Comparison of ENCODE assay signal across 8 mouse cellular contexts in the genomic region with DNA sequence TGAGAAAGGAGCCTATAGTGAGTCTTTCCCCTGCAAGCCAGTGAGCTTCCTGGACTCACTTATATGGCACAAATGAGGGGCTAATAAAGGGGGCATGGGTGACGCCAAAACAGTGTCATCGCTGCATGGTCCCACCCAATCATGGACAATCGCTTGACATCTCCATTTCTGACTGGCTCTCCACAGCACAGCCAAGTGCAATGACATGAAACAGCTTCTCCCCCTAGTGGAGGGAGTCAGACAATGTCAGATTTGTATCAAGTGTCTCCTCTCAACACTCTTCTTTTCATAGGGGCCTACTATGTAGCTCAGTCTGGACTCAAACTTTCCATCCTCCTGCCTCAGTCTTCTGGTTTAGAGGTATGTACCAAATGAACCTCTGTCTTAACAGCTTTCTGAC. TPM values are rescaled to one million over a fixed set of nuclear protein-coding genes. Genes with fewer than 3 reads are reported as not detected.
DNase-seq lines count a peak whose midpoint lies in the region; ATAC-seq lines count a peak whose summit lies in the region.

No protein-coding gene starts in this region.

- no peaks in the 10 kb centered on the region for H3K27me3 ChIP-seq in lung, embryonic 15.5 days

- WGBS in lung, embryonic 15.5 days: 42% methylated on average over 3 of the region's 3 CpGs

- H3K9ac ChIP-seq in lung, embryonic 15.5 days: no peak overlapping the region

- peaks cover 40% of the 10 kb centered on the region for H3K36me3 ChIP-seq in lung, embryonic 15.5 days

- H3K27ac ChIP-seq in lung, embryonic 15.5 days: no peak overlapping the region

- peak; percentile 68 for ATAC-seq in cerebellum, adult (ENCODE audit: insufficient number of reproducible peaks, low FRiP score, low TSS enrichment)
- ATAC-seq in lung, embryonic 15.5 days (ENCODE audit: borderline replicate concordance, extremely low read depth, low FRiP score, low TSS enrichment): peak; percentile 39

- H3K4me1 ChIP-seq in lung, embryonic 15.5 days: no peaks in the 10 kb centered on the region

- H3K4me2 ChIP-seq in lung, embryonic 15.5 days: no peak overlapping the region

- H3K4me3 ChIP-seq in lung, embryonic 15.5 days: no peak overlapping the region

- no peak for DNase-seq in cerebellum, adult 9-11 months
- DNase-seq in urinary bladder, postnatal 14 days (ENCODE audit: low spot score): peak; percentile 32
- DNase-seq in urinary bladder, adult 18-20 months (ENCODE audit: low spot score in 2 of 2): no peak
- peak; percentile 21 to 42 for DNase-seq in frontal cortex, postnatal 36 days (ENCODE audit: low spot score in 2 of 2)
- DNase-seq in kidney, adult 8-10 months: peak; percentile 31 to 42
- DNase-seq in retina, embryonic 14.5 days (ENCODE audit: low spot score): peak; percentile 81

- H3K9me3 ChIP-seq in lung, embryonic 15.5 days: no peaks in the 10 kb centered on the region

RNA-seq across cellular contexts. Expression of a gene that starts 17.9 kb away (rescaled TPM):
- polyA plus RNA-seq in lung, embryonic 15.5 days (2015; fragmentation: Nextera tagmentation; extraction: Ambion mirVana): 176 TPM in 2 replicates

RNA-seq across cellular contexts. Expression of a gene that starts 19.7 kb away (rescaled TPM):
- polyA plus RNA-seq in lung, embryonic 15.5 days (2015; fragmentation: Nextera tagmentation; extraction: Ambion mirVana): 29.9 and 30.6 TPM in 2 replicates

Comparison
In these comparisons a context has a peak if more than half of its experiments do, and no peak if none do; other contexts are left out.
1. DNase-seq: peak in urinary bladder, postnatal 14 days (single experiment), frontal cortex, postnatal 36 days (2 of 2), kidney, adult 8-10 months (2 of 2) and retina, embryonic 14.5 days (single experiment); none in cerebellum, adult 9-11 months (single experiment) and urinary bladder, adult 18-20 months (0 of 2).